Mouse (Mus musculus) cerebellum, postnatal 10 days (tissue): ENCODE data around the gene Kcns1.

Experiments used
- DNase-seq, 2 experiments: peaks; one replicate each; pipeline ENCODE4 v3.0.0; 2021; ENCODE audit warnings: mixed read lengths in 2 of 2

Gene Kcns1

GRCm38 (mm10) chr2:164115531-164115930 is 55.4 kb downstream of the Kcns1 start:
- DNase-seq: no peak

GRCm38 (mm10) chr2:164114051-164114450 is 56.9 kb downstream of the Kcns1 start:
- DNase-seq: no peak
